Mouse (Mus musculus) megakaryocyte progenitor cell, adult 5-6 weeks (primary cell): ENCODE data around the gene Tchp. TPM values are rescaled to one million over a fixed set of nuclear protein-coding genes. Genes with fewer than 3 reads are reported as not detected.

ENCODE experiments used
- ATAC-seq: replicated peaks from 2 replicates; pipeline ENCODE4 v1.8.0; 2016; ENCODE audit warnings: mild to moderate bottlenecking, moderate TSS enrichment, inconsistent platforms; ENCODE audit not compliant: poor library complexity
- total RNA-seq, 2 experiments: library from RNA; stranded (forward) in 1 of 2; stranded (reverse) in 1 of 2; fragments of 157-497, 149-512 nt in 1 of 2; fragments of 200-1000 nt in 1 of 2; gene quantifications; 2 replicates each; pipeline versions ENCODE4 v1.2.3 to v1.2.4; 2015 to 2017

The Tchp gene
- 4.9 and 5.4 TPM in 2 replicates for total RNA-seq (2015)
- 10.0 and 10.2 TPM in 2 replicates for total RNA-seq (2017)

DNA sequence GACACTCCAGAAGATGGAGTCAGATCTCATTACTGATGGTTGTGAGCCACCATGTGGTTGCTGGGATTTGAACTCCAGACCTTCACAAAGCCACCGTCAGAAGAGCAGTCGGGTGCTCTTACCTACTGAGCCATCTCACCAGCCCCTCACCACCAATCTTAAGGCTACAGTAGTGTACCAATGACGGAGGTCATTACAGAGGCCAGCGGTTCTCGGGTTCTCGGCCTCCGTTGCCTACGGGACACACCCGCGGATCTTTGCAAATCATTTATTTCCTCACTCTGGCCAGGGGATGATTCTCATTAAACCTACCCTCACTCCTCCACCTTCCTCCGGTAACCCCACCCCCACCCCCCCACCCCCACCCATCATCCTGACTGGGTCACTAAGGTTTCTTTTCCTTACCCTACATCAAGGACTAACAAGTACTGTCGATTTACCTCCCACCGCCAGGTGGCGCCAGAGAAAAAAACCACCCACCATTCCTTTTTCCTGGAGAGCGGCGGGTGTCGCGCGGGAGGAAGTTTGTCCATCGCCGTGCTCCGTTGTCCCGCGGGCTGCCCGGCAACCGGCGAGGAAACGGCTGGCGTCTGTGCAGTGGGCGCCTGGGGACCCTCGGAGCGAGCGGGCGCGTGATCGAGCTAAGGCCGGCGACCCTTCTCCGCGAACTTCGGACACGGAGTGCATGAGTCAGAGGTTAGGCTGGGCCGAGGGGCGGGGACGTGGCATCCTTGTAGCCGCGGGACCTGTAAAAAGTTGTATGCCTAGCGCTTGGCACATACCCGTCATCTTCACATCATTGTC, at the start of gene Tchp:
Tchp (plus strand) TSS at position 496 of the 804 bp plus-strand sequence.
- ATAC-seq: peak; percentile 88

GRCm38 (mm10) chr5:114658255-114658654, 49.3 kb upstream of the Tchp start, which contains the start of gene Trpv4:
Gene Trpv4 (minus strand): TSS chr5:114658421.
- no peak for ATAC-seq

DNA sequence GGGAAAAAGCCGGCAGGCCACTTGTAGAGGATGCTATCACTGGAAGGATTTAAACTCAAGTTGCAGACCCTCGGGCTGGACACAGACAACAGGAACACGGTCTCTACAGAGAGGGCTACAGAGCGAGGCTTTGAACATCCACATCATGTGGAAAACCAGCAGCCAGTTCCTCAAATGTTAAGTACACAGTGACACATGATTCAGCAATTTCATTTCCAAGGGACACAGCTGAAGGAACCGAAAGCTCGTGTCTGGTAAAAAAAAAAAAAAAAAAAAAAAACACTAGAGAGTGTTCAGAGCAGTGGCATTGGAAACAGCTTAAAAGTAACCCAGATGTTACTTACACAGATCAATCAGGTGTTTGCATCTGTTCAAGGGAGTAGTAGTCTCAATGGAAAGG, 46.5 kb upstream of the Tchp start:
- ATAC-seq: peak; percentile 72

DNA sequence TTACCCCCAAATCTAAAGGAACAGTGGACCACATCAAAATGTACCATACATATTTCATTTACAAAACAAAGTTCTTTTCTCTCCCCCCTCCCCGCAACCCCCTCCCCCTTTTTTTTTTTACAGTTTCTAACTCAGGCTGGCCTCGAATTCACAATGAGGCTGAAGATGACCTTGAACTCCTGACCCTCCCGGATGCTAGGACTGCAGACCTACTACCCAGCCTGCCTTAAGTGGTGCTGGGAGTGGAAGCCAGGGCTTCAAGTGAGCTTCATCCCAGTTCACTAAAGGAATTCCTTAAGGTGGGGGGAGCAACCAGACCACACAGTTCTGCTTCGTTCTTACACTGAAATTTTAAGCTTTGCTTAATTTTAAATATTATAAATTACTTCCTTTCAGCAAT, 43.4 kb upstream of the Tchp start:
- no peak for ATAC-seq

GRCm38 (mm10) chr5:114664750-114665149, 42.8 kb upstream of the Tchp start:
- ATAC-seq: no peak

- ATAC-seq: no peak
These were observed 40.9 kb upstream of the Tchp start for GRCm38 (mm10) chr5:114666659-114667058.

DNA sequence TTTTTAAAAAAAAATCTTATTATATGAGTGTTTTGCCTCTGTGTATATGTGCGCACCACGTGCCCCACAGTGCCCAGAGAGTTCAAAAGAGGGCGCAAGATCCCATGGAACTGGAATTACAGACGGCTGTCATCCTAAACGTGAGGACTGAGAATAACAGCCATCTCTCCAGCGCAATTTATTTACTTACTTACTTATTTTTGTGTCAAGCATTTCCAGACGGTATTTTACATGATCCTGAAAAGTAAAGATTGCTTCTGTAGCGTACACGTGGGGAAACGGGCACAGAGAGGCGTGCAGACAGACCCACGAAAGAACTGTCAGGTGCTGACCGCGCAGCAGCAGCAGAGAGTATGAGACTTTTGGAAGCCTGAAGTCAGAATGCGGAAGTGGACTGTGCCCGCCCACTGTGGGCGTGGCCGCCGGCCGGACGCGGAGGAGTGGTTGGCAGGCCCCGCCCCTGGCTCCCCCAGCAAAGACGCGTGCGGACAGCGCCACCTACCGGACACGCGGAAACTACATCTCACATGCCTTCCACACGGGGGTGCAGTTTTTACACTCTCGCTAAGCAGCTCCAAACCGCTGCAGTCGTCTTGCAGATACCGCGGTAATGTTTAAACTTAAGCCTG, 40.2 kb upstream of the Tchp start:
- peak; percentile 99 for ATAC-seq

DNA sequence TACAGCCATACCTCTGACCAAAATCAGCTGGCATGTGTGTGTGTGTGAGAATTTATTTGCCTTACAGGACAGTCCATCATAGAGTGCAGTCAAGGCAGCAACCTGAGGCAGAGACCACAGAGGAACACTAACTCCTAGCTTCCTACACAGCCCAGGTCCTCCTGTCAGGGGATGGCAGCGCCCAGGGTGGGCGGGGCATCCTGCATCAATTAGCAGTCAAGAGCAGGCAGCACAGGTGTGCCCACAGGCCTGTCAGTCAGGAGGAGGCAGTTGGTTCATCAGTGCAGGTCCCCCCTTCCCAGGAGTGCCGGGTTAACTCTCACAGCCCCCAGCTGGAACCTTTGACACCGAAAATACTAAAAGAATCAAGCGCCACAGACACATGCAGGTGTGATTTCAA, 38.5 kb upstream of the Tchp start:
- no peak for ATAC-seq

DNA sequence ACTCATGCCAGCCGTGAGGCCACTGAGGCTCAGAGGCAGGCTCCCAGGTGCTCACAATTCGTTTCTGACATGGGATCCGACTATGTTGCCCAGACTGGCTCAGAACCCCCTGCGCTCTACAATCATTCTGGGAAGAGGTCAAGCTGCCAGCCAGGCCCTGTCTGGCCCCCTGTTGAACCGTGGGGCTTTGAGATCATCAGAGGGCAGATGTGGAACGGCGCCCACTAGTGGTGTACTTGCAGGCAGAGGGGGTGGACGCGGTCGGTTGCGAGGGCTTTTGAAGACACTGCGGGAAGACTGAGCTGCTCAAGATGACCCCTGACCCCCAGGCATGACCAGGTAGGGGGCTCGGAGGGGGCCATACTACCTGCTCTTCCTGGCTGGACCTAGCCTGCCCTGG, 34.4 kb upstream of the Tchp start:
- ATAC-seq: no peak

DNA sequence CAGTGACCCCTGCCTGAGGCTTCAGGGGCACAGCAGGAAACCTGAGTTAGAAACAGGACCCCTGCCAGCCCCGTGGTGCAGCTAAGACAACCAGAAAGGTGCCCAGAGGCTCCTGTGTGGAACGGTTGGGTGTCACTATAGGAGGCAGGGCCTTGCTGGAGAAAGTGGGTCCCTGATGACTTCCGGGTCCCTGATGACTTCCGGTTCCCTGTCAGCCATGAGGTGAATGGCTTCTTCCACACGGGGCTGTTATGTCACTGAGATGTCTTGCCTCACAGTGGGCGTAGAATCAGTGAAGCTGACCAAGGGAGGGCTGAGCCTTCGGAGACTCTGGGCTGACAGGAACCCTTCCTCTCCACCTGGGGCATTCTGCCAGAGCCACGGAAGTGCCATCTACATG, 33.0 kb upstream of the Tchp start:
- no peak for ATAC-seq

DNA sequence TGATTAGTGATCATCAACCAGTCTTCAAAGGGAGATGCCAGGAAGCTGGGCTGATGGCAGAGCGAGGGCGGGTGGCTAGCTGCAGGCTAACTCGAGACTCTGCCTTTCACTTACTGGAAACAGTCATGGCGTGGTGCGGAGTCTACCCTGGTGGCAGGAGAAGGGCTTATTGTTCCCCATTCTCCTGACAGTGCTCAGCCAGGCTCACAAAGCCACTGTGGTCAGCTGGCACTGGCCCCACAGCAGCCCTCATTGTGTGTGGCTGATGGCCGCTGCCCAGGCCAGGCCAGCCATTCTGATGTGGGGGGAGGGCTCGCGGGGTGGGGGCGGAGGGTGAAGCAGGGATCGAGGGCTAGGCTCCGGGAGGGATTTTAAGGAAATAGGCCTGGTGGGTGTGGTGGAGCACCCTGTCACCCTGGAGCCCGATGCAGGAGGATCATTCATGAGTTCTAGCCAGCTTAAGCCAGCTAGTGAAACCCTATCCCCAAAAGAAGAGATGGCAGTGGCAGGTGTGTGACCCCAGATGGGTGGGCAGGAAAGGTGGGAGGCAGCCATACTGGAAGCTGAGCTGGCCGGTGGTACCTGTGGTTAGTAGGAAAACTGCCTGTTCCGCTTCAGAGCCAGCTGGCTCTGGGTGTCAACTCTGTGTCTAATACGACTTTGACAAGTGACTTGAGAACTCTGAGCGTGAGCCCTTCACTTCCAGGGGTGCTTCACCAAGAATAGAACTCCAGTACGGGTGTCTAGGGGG, 27.5 kb upstream of the Tchp start:
- ATAC-seq: peak; percentile 34

GRCm38 (mm10) chr5:114680676-114681285, 26.8 kb upstream of the Tchp start:
- peak; percentile 60 for ATAC-seq

DNA sequence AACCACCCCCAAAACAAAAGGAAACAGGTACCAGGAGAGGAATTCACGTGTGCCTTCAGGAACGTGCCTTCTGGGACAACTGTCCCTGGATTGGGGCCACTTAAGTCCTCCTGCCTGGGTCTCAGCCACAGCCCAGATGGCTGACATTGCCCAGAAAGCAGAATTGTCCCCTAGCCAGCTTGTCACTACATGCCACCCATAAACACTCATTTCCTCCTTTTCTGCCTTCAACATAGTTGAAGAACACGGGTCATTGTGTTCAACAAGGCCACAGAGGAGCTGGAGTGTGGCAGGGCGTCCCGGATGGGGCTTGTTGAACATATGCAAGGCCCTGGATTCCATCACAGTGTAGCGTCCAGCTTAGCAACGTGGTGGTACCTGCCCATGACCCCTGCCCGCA, 25.8 kb upstream of the Tchp start:
- peak; percentile 57 for ATAC-seq

DNA sequence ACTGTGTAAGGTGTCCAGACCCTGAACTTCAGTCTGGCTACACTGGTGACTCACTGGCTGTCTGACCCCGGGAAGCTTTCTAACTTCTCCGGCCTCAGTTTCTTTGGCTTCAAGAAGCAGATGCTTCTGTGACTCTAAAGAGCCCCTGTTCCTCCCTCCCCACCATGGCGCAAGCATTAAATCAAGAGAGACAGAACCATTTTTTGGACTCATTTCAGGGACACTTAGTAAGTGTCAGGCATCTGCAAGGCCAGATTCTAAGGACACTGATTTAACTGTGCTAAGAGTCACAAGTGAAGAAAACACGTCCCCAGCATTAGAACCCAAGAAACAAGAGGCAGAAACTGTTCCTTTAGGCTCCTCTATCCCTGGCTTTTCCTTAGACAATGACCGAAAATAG, 21.6 kb upstream of the Tchp start:
- no peak for ATAC-seq

GRCm38 (mm10) chr5:114686726-114687210, 20.8 kb upstream of the Tchp start:
- no peak for ATAC-seq

DNA sequence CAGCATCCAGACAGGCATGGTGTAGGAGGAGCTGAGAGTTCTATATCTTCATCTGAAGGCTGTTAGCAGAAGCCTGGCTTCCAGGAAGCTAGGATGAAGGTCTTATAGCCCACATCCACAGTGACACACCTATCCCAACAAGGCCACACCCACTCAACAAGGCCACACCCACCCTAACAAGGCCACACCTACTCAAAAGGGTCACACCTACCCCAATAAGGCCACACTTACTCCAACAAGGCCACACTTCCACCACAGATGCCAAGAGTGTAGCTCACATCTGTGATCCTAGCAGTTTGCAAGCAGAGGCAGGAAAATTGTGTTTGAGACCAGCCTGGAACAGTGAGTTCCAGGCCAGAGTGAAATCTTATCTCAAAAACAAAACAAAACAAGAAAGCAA, 19.7 kb upstream of the Tchp start:
- ATAC-seq: no peak

DNA sequence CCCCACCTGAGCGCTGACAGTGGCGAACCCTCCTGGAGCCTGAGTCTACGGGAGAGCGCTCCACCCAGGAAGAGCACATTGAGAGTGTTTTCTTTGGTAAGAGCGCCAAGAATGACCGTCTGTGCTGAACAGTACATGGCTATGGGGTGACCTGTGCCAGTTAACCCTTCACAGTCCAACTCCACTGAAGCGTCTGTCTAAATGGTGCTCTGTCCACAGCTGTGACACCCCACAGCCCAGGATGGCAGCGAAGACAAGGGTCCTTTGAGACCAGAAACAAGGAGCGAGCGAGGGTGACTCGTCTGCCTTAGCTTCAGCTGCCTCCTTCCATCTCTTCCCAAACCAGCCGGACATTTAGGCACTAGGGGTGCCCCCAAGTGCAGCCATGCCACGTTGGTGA, 18.9 kb upstream of the Tchp start:
- ATAC-seq: no peak

GRCm38 (mm10) chr5:114689700-114690366, 17.7 kb upstream of the Tchp start:
- peak; percentile 38 for ATAC-seq

- peak; percentile 90 for ATAC-seq
These were observed 16.7 kb upstream of the Tchp start, which contains the start of gene Gltp for GRCm38 (mm10) chr5:114690633-114691567. Gene Gltp (minus strand): TSS chr5:114690984.
